Mouse (Mus musculus): ENCODE data around the gene Srp68. TPM values are rescaled to one million over a fixed set of nuclear protein-coding genes. Genes with fewer than 3 reads are reported as not detected.
A peak's percentile ranks its signal among the peaks of the same experiment; 100 is the strongest.

The Srp68 gene
- polyA plus RNA-seq, 1 experiment from 2014 or later = 53.0 TPM

DNA sequence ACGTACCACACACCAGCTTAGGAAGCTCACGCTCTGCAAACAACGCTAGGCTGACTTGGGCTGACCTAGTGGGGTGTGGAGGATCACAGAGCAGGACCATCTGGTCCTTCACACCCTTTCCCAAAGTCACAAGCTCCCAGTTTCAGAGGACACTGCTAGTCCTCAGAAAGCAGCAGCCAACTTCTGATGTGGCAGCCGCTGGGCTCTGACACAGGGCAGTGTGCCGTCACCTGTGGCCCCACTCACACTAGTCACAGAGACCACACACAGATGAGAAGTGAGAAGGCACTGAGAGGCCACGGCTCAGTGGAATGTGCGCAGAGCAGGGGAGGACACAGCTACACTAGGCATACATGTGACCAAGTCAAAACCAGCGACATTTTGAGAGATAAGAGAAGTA lies 23.1 kb downstream of the Srp68 start:
- Histone ChIP-seq H3K9me3 (ENCODE audit: control insufficient read depth, low read length) (no peaks in the 10 kb centered on the region), H3K4me1 (replicated peaks; ENCODE audit: control insufficient read depth, insufficient read depth) (no peaks in the 10 kb centered on the region), H3K4me2 (replicated peaks; ENCODE audit: low read depth) (no peak overlapping the region), H3K36me3 (ENCODE audit: control insufficient read depth, insufficient read depth, low read length) (peaks cover 60% of the 10 kb centered on the region), H3K9ac (ENCODE audit: low read length) (no peak overlapping the region), H3K4me3 (ENCODE audit: low read depth, low read length) (no peak overlapping the region), H3K27me3 (ENCODE audit: control insufficient read depth, insufficient read depth, low read length) (no peaks in the 10 kb centered on the region), H3K27ac (replicated peaks) (0 out of 2 replicates have a peak overlapping the region, but pooled peaks have one; percentile 8)
- TF ChIP-seq CTCF (IDR thresholded peaks at IDR 0.05; ENCODE audit: low read depth) = no peak
- no peak for TF ChIP-seq EP300 (optimal IDR thresholded peaks at IDR 0.05)
- ATAC-seq (ENCODE audit: low FRiP score, low TSS enrichment) (no peak), DNase-seq (ENCODE audit: low spot score) (no peak)
- 84% methylated on average over 8 of the region's 8 CpGs for WGBS

DNA sequence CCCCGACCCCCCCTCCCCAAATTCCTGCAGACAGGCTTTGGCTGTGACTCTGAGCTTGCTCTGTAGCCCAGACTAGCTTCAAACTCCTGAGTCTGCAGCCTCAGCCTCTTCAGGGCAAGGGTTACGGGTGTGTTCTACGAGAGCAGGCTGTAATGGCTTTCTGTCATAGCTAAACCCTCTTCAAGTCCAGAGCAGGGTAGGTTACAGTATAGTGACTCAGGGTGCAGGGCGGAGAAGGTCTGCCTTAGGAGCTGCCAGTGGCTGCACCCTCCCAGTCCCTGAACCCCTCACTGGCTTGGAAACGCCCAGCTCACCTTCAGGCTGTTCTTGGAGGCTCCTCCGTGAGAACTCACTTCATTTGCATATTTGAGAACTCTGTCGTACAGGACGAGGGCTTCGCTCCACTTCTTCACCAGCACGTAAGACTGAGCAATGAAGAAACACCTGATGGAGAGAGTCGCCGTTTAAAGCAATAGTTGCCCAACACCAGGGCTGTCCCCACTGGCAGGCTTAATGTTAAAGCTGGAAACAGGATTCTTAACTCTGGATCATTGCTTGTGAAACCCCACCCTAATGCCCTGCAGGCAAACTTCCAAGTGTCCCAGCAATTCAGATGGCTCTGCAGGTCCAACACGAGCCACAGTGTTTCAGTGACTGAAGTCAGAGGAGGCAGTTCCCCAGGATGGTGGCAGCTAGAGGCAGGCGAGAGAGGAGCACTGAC lies 26.4 kb downstream of the Srp68 start:
- peak overlapping the region; percentile 74 for H3K27ac ChIP-seq (replicated peaks)
- no peaks in the 10 kb centered on the region for H3K27me3 ChIP-seq (ENCODE audit: control insufficient read depth, insufficient read depth, low read length)
- peaks cover 55% of the 10 kb centered on the region for H3K36me3 ChIP-seq (ENCODE audit: control insufficient read depth, insufficient read depth, low read length)
- TF ChIP-seq EP300 (optimal IDR thresholded peaks at IDR 0.05) (no peak), CTCF (IDR thresholded peaks at IDR 0.05; ENCODE audit: low read depth) (no peak)
- no peaks in the 10 kb centered on the region for H3K9me3 ChIP-seq (ENCODE audit: control insufficient read depth, low read length)
- DNase-seq (ENCODE audit: low spot score) = peak; percentile 55
- no peak overlapping the region for H3K4me3 ChIP-seq (ENCODE audit: low read depth, low read length)
- WGBS = 65% methylated on average over 14 of the region's 14 CpGs
- peak; percentile 89 for ATAC-seq (ENCODE audit: low FRiP score, low TSS enrichment)
- no peak overlapping the region for H3K4me2 ChIP-seq (replicated peaks; ENCODE audit: low read depth)
- no peak overlapping the region for H3K9ac ChIP-seq (ENCODE audit: low read length)
- H3K4me1 ChIP-seq (replicated peaks; ENCODE audit: control insufficient read depth, insufficient read depth) = no peaks in the 10 kb centered on the region

DNA sequence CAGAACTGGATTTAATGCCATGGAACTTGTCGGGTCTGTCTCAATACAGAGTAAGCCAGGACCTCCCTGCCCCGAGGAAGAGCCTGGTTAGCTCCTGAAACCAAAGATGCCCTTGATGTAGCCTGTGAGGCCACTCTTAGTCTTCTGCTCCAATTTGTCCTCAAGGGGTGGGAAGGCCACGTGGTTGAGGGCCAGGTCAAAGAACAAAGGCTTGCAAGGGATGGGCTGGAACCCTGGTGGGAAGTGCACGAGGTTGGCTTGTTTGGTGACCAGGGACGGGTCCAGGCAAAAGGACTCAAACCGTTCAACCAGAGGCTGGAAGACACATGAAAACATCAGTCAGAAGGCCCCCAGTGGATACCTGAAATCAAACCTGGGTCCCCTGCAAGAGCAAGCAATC lies 28.4 kb downstream of the Srp68 start:
- H3K36me3 ChIP-seq (ENCODE audit: control insufficient read depth, insufficient read depth, low read length) = peaks cover 38% of the 10 kb centered on the region
- H3K27me3 ChIP-seq (ENCODE audit: control insufficient read depth, insufficient read depth, low read length) = no peaks in the 10 kb centered on the region
- DNase-seq (ENCODE audit: low spot score) (no peak), ATAC-seq (ENCODE audit: low FRiP score, low TSS enrichment) (no peak)
- no peak overlapping the region for H3K9ac ChIP-seq (ENCODE audit: low read length)
- TF ChIP-seq CTCF (IDR thresholded peaks at IDR 0.05; ENCODE audit: low read depth) (no peak), EP300 (optimal IDR thresholded peaks at IDR 0.05) (no peak)
- no peak overlapping the region for H3K27ac ChIP-seq (replicated peaks)
- no peaks in the 10 kb centered on the region for H3K9me3 ChIP-seq (ENCODE audit: control insufficient read depth, low read length)
- WGBS = 73% methylated on average over 6 of the region's 6 CpGs
- H3K4me1 ChIP-seq (replicated peaks; ENCODE audit: control insufficient read depth, insufficient read depth) = no peaks in the 10 kb centered on the region
- no peak overlapping the region for H3K4me3 ChIP-seq (ENCODE audit: low read depth, low read length)
- no peak overlapping the region for H3K4me2 ChIP-seq (replicated peaks; ENCODE audit: low read depth)

DNA sequence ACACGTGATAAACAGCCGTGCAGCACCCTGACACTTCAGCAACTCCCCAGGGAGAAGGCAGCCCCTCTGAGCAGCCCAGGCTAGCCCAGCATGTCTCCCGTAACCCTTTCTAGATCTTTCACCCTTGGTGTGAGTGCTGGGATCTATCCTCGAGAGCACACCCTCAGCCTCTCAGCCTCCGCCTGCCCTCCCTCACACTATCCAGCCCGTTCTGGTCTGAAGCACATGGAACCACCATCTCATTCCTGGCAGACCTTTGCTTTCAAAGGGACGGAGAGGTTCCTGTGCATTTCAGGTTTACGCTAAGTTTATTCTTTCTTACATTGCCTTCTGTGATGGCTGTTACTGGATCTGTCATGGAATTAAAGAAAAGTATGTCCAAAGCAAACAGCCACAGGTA lies 29.4 kb downstream of the Srp68 start:
- peaks cover 30% of the 10 kb centered on the region for H3K36me3 ChIP-seq (ENCODE audit: control insufficient read depth, insufficient read depth, low read length)

DNA sequence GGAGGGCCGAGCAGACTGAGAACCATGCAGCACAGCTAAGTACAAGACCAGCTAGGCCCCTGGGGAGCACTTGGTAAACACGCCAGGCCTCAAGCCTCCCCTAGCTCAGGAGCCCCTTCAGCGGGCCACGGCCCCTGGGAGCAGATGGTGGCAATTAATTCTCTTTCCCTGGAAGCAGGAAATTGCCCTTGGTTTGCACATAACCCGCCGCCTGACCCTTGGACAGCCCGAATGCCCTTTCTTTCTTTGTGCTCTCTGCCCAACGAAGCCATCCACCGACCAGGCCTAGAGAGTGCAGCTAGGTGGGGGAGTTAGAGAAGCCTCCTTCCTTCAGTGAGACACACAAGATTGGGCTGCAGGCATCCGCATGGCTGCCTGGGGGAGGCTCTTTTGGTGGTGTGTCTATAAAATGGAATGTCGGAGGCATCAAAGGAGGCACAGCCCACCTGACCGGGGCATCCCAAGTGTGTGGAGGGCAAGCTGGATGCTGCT lies 32.2 kb downstream of the Srp68 start:
- no peaks in the 10 kb centered on the region for H3K27me3 ChIP-seq (ENCODE audit: control insufficient read depth, insufficient read depth, low read length)
- no peak overlapping the region for H3K9ac ChIP-seq (ENCODE audit: low read length)
- H3K4me3 ChIP-seq (ENCODE audit: low read depth, low read length) = no peak overlapping the region
- peaks cover 17% of the 10 kb centered on the region for H3K36me3 ChIP-seq (ENCODE audit: control insufficient read depth, insufficient read depth, low read length)
- H3K27ac ChIP-seq (replicated peaks) = no peak overlapping the region
- DNase-seq (ENCODE audit: low spot score) (no peak), ATAC-seq (ENCODE audit: low FRiP score, low TSS enrichment) (no peak)
- H3K9me3 ChIP-seq (ENCODE audit: control insufficient read depth, low read length) = no peaks in the 10 kb centered on the region
- TF ChIP-seq EP300 (optimal IDR thresholded peaks at IDR 0.05) = no peak
- no peak for TF ChIP-seq CTCF (IDR thresholded peaks at IDR 0.05; ENCODE audit: low read depth)
- H3K4me2 ChIP-seq (replicated peaks; ENCODE audit: low read depth) = no peak overlapping the region
- 50% methylated on average over 12 of the region's 12 CpGs for WGBS
- H3K4me1 ChIP-seq (replicated peaks; ENCODE audit: control insufficient read depth, insufficient read depth) = no peaks in the 10 kb centered on the region

More for the DNA sequence above, 29.4 kb downstream of the Srp68 start:
- WGBS = 71% methylated on average over 8 of the region's 8 CpGs
- H3K27ac ChIP-seq (replicated peaks) = no peak overlapping the region
- no peaks in the 10 kb centered on the region for H3K27me3 ChIP-seq (ENCODE audit: control insufficient read depth, insufficient read depth, low read length)
- no peak overlapping the region for H3K4me3 ChIP-seq (ENCODE audit: low read depth, low read length)
- ATAC-seq (ENCODE audit: low FRiP score, low TSS enrichment) = no peak
- DNase-seq (ENCODE audit: low spot score) = no peak
- TF ChIP-seq CTCF (IDR thresholded peaks at IDR 0.05; ENCODE audit: low read depth) (no peak), EP300 (optimal IDR thresholded peaks at IDR 0.05) (no peak)
- no peaks in the 10 kb centered on the region for H3K9me3 ChIP-seq (ENCODE audit: control insufficient read depth, low read length)
- H3K9ac ChIP-seq (ENCODE audit: low read length) = no peak overlapping the region
- no peaks in the 10 kb centered on the region for H3K4me1 ChIP-seq (replicated peaks; ENCODE audit: control insufficient read depth, insufficient read depth)
- H3K4me2 ChIP-seq (replicated peaks; ENCODE audit: low read depth) = no peak overlapping the region

- H3K9ac ChIP-seq (ENCODE audit: low read length) = no peak overlapping the region
- H3K4me3 ChIP-seq (ENCODE audit: low read depth, low read length) = no peak overlapping the region
- DNase-seq (ENCODE audit: low spot score) (no peak), ATAC-seq (ENCODE audit: low FRiP score, low TSS enrichment) (no peak)
- no peaks in the 10 kb centered on the region for H3K9me3 ChIP-seq (ENCODE audit: control insufficient read depth, low read length)
- H3K27ac ChIP-seq (replicated peaks) = no peak overlapping the region
- H3K27me3 ChIP-seq (ENCODE audit: control insufficient read depth, insufficient read depth, low read length) = no peaks in the 10 kb centered on the region
- H3K4me2 ChIP-seq (replicated peaks; ENCODE audit: low read depth) = no peak overlapping the region
- TF ChIP-seq CTCF (IDR thresholded peaks at IDR 0.05; ENCODE audit: low read depth) (no peak), EP300 (optimal IDR thresholded peaks at IDR 0.05) (no peak)
- H3K36me3 ChIP-seq (ENCODE audit: control insufficient read depth, insufficient read depth, low read length) = peaks cover 4% of the 10 kb centered on the region; the same call in 1 of the 2 replicates
- H3K4me1 ChIP-seq (replicated peaks; ENCODE audit: control insufficient read depth, insufficient read depth) = no peaks in the 10 kb centered on the region
- WGBS = 54% methylated on average over 7 of the region's 7 CpGs
Observed at GRCm38 (mm10) chr11:116239797-116240196, 34.2 kb downstream of the Srp68 start.

Data from stomach, postnatal 0 days (tissue).